Mouse (Mus musculus) hindbrain, embryonic 16.5 days (tissue): Measurements from ENCODE around the gene Slc25a34. TPM values are rescaled to one million over a fixed set of nuclear protein-coding genes. Genes with fewer than 3 reads are reported as not detected.

Source experiments
- ATAC-seq: fragments of 200-750 bp; cut with Nextera tagmentation; 2 replicates; pipeline ENCODE4 v1.8.0; 2017; ENCODE audit warnings: moderate TSS enrichment, moderate library complexity
- H3K27ac ChIP-seq: fragments of 300-500 bp; sonication (generic); 2 replicates; pipeline ENCODE4 v1.5.1; 2014; ENCODE audit warnings: low read depth, mild to moderate bottlenecking, control low read depth, low read length, moderate library complexity
- H3K27me3 ChIP-seq: fragments of 300-500 bp; sonication (generic); replicated peaks from 2 replicates; pipeline ENCODE4 v1.6.1; 2014; ENCODE audit warnings: low read length; ENCODE audit not compliant: control insufficient read depth, insufficient read depth
- H3K36me3 ChIP-seq: fragments of 300-500 bp; sonication (generic); 2 replicates; pipeline ENCODE4 v1.6.1; 2014; ENCODE audit warnings: mild to moderate bottlenecking, low read length, moderate library complexity, mixed read lengths; ENCODE audit not compliant: control insufficient read depth, insufficient read depth
- H3K4me1 ChIP-seq: fragments of 300-500 bp; sonication (generic); 2 replicates; pipeline ENCODE4 v1.6.1; 2014; ENCODE audit warnings: low read depth, low read length; ENCODE audit not compliant: control insufficient read depth, insufficient read depth
- H3K4me2 ChIP-seq: fragments of 300-500 bp; sonication (generic); 2 replicates; pipeline ENCODE4 v1.6.1; 2014; ENCODE audit warnings: mild to moderate bottlenecking, low read length, control low read depth, moderate library complexity
- H3K4me3 ChIP-seq: fragments of 300-500 bp; sonication (generic); 2 replicates; pipeline ENCODE4 v1.5.1; 2014; ENCODE audit warnings: mild to moderate bottlenecking, low read length, control low read depth, moderate library complexity
- H3K9ac ChIP-seq: fragments of 300-500 bp; sonication (generic); 2 replicates; pipeline ENCODE4 v1.6.1; 2014; ENCODE audit warnings: low read depth, mild to moderate bottlenecking, control low read depth, low read length, moderate library complexity
- H3K9me3 ChIP-seq: fragments of 300-500 bp; sonication (generic); 2 replicates; pipeline ENCODE4 v1.6.1; 2014; ENCODE audit warnings: mild to moderate bottlenecking, low read length, moderate library complexity; ENCODE audit not compliant: control insufficient read depth
- WGBS: fragments of 180-500 bp; shearing (Covaris S2); extraction: QIAGEN DNeasy Blood & Tissue Kit; methylation state at CpG from one replicate; pipeline ENCODE4 v1.1.7; 2014; 5-methylcytosine and 5-hydroxymethylcytosine counted together
- polyA plus RNA-seq: library from polyadenylated mRNA; unstranded; fragments of >200 nt; fragmentation: Nextera tagmentation; extraction: Ambion mirVana; gene quantifications from 2 replicates; pipeline ENCODE4 v1.2.1, GENCODE M21; 2015

The Slc25a34 gene
- polyA plus RNA-seq, 1 experiment from 2014 or later = 0.81 TPM

GRCm38 (mm10) chr4:141571337-141571739, 52.3 kb downstream of the Slc25a34 start:
- Histone ChIP-seq H3K9me3 (no peaks in the 10 kb centered on the region), H3K27me3 (no peaks in the 10 kb centered on the region), H3K4me1 (no peaks in the 10 kb centered on the region; the same call in 1 of the 2 replicates), H3K4me2 (no peak overlapping the region), H3K27ac (no peak overlapping the region), H3K36me3 (no peaks in the 10 kb centered on the region), H3K9ac (no peak overlapping the region), H3K4me3 (no peak overlapping the region)
- 69% methylated on average over 6 of the region's 6 CpGs for WGBS
- no peak for ATAC-seq

- WGBS = 90% methylated on average over 1 of the region's 1 CpGs
- Histone ChIP-seq H3K4me2 (no peak overlapping the region), H3K9me3 (no peaks in the 10 kb centered on the region)
Observed at GRCm38 (mm10) chr4:141570821-141571220, 52.8 kb downstream of the Slc25a34 start.

GRCm38 (mm10) chr4:141570004-141570403, 53.6 kb downstream of the Slc25a34 start:
- Histone ChIP-seq H3K4me3 (no peak overlapping the region), H3K4me2 (no peak overlapping the region), H3K27me3 (no peaks in the 10 kb centered on the region), H3K9ac (no peak overlapping the region), H3K27ac (no peak overlapping the region), H3K9me3 (no peaks in the 10 kb centered on the region), H3K36me3 (no peaks in the 10 kb centered on the region), H3K4me1 (no peaks in the 10 kb centered on the region; the same call in 1 of the 2 replicates)
- ATAC-seq = no peak
- WGBS = 64% methylated on average over 6 of the region's 6 CpGs

More at GRCm38 (mm10) chr4:141570821-141571220, 52.8 kb downstream of the Slc25a34 start:
- no peak overlapping the region for H3K4me3 ChIP-seq
- H3K9ac ChIP-seq = no peak overlapping the region
- no peaks in the 10 kb centered on the region; the same call in 1 of the 2 replicates for H3K4me1 ChIP-seq
- H3K27me3 ChIP-seq = no peaks in the 10 kb centered on the region
- ATAC-seq = no peak
- no peak overlapping the region for H3K27ac ChIP-seq
- H3K36me3 ChIP-seq = no peaks in the 10 kb centered on the region

- Histone ChIP-seq H3K4me1 (no peaks in the 10 kb centered on the region), H3K9ac (no peak overlapping the region), H3K36me3 (no peaks in the 10 kb centered on the region), H3K4me3 (no peak overlapping the region), H3K27ac (no peak overlapping the region), H3K9me3 (no peaks in the 10 kb centered on the region), H3K27me3 (no peaks in the 10 kb centered on the region), H3K4me2 (no peak overlapping the region)
- no peak for ATAC-seq
- 85% methylated on average over 5 of the region's 5 CpGs for WGBS
Observed at GRCm38 (mm10) chr4:141568966-141569365, 54.7 kb downstream of the Slc25a34 start.

Other genes starting within 250 kb of the Slc25a34 start
- gene Clcnka, start 225.1 kb downstream of the Slc25a34 start, polyA plus RNA-seq = 0.57 and 0.78 TPM in 2 replicates
- not detected in 2 replicates for gene Clcnkb, start 207.8 kb downstream of the Slc25a34 start, polyA plus RNA-seq
- gene Hspb7, start 203.0 kb downstream of the Slc25a34 start, polyA plus RNA-seq = 0.09 and 0.66 TPM in 2 replicates
- 0.35 and 0.41 TPM in 2 replicates for gene Srarp, start 187.7 kb downstream of the Slc25a34 start, polyA plus RNA-seq
- 39.5 and 39.6 TPM in 2 replicates for gene Zbtb17, start 179.2 kb downstream of the Slc25a34 start, polyA plus RNA-seq
- 10.1 and 11.8 TPM in 2 replicates for gene Spen, start 85.2 kb downstream of the Slc25a34 start, polyA plus RNA-seq
- 42.9 and 51.5 TPM in 2 replicates for gene Fblim1, start 17.7 kb downstream of the Slc25a34 start, polyA plus RNA-seq
- 0.34 and 0.45 TPM in 2 replicates for gene Tmem82, start 5.2 kb downstream of the Slc25a34 start, polyA plus RNA-seq
- gene Plekhm2, start 41.1 kb upstream of the Slc25a34 start, polyA plus RNA-seq = 6.5 and 6.7 TPM in 2 replicates
- 0.32 TPM in 1 of 2 replicates, not detected in the other for gene Rsc1a1, start 61.8 kb upstream of the Slc25a34 start, polyA plus RNA-seq
- gene Ddi2, start 99.6 kb upstream of the Slc25a34 start, polyA plus RNA-seq = 11.0 and 12.6 TPM in 2 replicates
- 0.29 TPM in 1 of 2 replicates, not detected in the other for gene Agmat, start 122.9 kb upstream of the Slc25a34 start, polyA plus RNA-seq
- 5.9 and 6.7 TPM in 2 replicates for gene Dnajc16, start 167.1 kb upstream of the Slc25a34 start, polyA plus RNA-seq
- 22.2 and 23.5 TPM in 2 replicates for gene Casp9, start 169.8 kb upstream of the Slc25a34 start, polyA plus RNA-seq
- gene Cela2a, start 202.3 kb upstream of the Slc25a34 start, polyA plus RNA-seq = not detected in 2 replicates
- gene Ctrc, start 222.5 kb upstream of the Slc25a34 start, polyA plus RNA-seq = not detected in 2 replicates